Mouse (Mus musculus) C2C12 (cell line): ENCODE measurements at regions not wholly inside any gene's neighbourhood (a gene's known extent, or its start where the extent isn't known, plus 50 kb on each side); places are given as distances from the start of the nearest gene placed in this dataset.
"Not testable (repeated sequence)": the region's sequence is repeated elsewhere in the genome, so short reads cannot be mapped to it uniquely, and the experiment has no call there.

Source experiments
- H3K27me3 ChIP-seq: one replicate; pipeline ENCODE4 v1.6.1; 2011; ENCODE audit not compliant: control insufficient read depth, insufficient read depth, insufficient read length
- H3K36me3 ChIP-seq: one replicate; pipeline ENCODE4 v1.6.1; 2011; ENCODE audit not compliant: control insufficient read depth, insufficient read depth
- H3K4me3 ChIP-seq: one replicate; pipeline ENCODE4 v1.5.1; 2011; ENCODE audit warnings: mild to moderate bottlenecking, control low read depth; ENCODE audit not compliant: poor library complexity, insufficient read depth, severe bottlenecking
- H3K79me2 ChIP-seq: one replicate; pipeline ENCODE4 v1.6.1; 2011; ENCODE audit not compliant: control insufficient read depth, insufficient read depth
- H3K79me3 ChIP-seq: one replicate; pipeline ENCODE4 v1.6.1; 2011; ENCODE audit warnings: low read depth, control low read depth
- H3ac ChIP-seq: one replicate; pipeline ENCODE3; 2011; ENCODE audit warnings: low read depth; ENCODE audit not compliant: control insufficient read depth, insufficient read length
- CEBPB ChIP-seq: IDR thresholded peaks from one replicate; pipeline ENCODE4 v1.6.1; 2011; ENCODE audit warnings: low read depth, mild to moderate bottlenecking, control low read depth, moderate library complexity
- CTCF ChIP-seq: IDR thresholded peaks from one replicate; pipeline ENCODE4 v1.5.1; 2011; ENCODE audit not compliant: control insufficient read depth, insufficient read depth, insufficient read length
- FOSL1 ChIP-seq: IDR thresholded peaks from one replicate; pipeline ENCODE4 v1.8.0; 2011; ENCODE audit warnings: mild to moderate bottlenecking, low read length; ENCODE audit not compliant: poor library complexity, insufficient read depth, severe bottlenecking
- MAX ChIP-seq: IDR thresholded peaks from one replicate; pipeline ENCODE4 v1.6.1; 2011; ENCODE audit warnings: mild to moderate bottlenecking, control low read depth
- MYOD1 ChIP-seq: IDR thresholded peaks from one replicate; pipeline ENCODE4 v1.6.1; 2011; ENCODE audit warnings: low read depth; ENCODE audit not compliant: control insufficient read depth, insufficient read length
- MYOG ChIP-seq: IDR thresholded peaks from one replicate; pipeline ENCODE4 v1.6.1; 2011; ENCODE audit not compliant: control insufficient read depth, insufficient read length; ENCODE audit errors: extremely low read depth
- USF1 ChIP-seq: IDR thresholded peaks from one replicate; pipeline ENCODE4 v1.6.1; 2011; ENCODE audit warnings: low read depth, mild to moderate bottlenecking, control low read depth, moderate library complexity

DNA sequence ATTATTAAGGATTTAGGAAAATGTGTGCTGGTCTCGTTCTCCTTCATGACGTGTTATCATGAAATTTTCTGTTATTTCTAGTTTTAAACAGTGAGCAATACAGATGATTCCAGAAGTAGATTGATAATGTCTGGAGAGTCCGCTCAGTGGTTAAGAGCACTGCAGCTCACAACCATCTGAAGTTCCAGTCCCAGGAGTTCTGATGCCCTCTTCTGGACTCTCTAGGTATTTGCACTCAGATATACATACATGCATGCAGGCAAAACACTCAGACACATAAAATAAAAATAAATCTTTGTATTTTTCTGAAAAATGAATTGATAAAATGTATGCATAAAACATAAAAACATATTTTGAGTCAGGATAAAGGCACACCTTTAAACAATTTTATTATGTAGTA, 570.1 kb upstream of the Chrm3 start:
- no peaks in the 10 kb centered on the region for H3K27me3 ChIP-seq
- no peaks in the 10 kb centered on the region for H3K36me3 ChIP-seq
- no peak overlapping the region for H3K4me3 ChIP-seq
- H3ac ChIP-seq, result no peak overlapping the region
- no peaks in the 10 kb centered on the region for H3K79me3 ChIP-seq
- TF ChIP-seq CTCF (no peak), FOSL1 (no peak), MYOD1 (no peak), MYOG (no peak), USF1 (no peak), CEBPB (no peak), MAX (no peak)
- no peaks in the 10 kb centered on the region for H3K79me2 ChIP-seq

DNA sequence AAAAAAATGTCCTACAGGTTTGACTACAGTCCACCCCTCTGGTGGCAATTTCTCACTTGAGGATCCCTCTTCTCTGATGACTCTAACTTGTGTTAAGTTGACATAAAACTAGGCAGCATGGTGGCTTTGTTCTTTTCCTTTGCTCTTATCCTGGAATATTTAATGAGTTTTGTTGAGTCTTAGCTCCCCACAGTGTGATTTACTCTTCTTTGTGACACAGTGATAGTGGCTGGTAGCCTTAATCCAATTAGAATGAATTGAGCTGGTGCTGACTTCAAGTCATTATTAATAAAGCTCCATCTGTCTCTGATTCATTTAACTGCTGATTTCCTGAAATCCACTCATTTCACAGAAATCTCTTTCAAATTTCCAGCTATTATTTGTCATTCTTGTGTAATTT, 553.7 kb upstream of the Chrm3 start:
- Histone ChIP-seq H3K4me3 (no peak overlapping the region), H3K27me3 (no peaks in the 10 kb centered on the region), H3K79me2 (no peaks in the 10 kb centered on the region), H3ac (no peak overlapping the region), H3K79me3 (no peaks in the 10 kb centered on the region), H3K36me3 (no peaks in the 10 kb centered on the region)
- TF ChIP-seq MYOD1 (no peak), USF1 (no peak), CTCF (no peak), CEBPB (no peak), FOSL1 (no peak), MAX (no peak), MYOG (no peak)

DNA sequence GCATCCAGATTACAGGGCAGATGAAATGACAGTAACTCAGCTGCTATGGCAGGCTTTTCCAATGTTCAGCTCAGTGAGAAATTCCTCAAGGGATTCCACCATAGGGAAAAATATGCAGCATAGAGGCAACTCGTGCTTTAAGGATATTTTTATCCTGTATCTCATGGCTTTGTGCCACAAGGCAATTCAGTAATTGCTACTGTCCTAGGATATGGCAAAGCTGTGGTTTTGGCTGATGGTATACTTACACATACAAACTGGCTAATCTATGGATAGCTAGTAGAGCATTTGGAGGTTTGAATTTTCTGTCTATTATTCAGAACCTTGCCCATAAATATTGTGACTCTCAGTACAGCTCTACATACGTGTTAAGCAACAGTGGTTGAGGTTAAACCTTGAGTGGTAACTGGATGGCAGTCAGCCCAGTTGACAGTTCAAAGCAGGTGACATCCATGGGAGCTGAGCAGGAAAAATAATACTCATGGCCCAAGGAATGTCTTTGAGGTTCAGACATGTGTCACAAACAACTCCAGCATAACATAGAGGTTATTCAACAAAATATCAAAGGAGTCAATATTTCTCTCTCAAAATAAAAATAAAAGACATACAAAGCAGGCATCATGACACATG, 548.6 kb upstream of the Chrm3 start:
- Histone ChIP-seq H3ac (no peak overlapping the region), H3K4me3 (no peak overlapping the region), H3K36me3 (no peaks in the 10 kb centered on the region), H3K79me2 (no peaks in the 10 kb centered on the region), H3K27me3 (no peaks in the 10 kb centered on the region), H3K79me3 (no peaks in the 10 kb centered on the region)
- TF ChIP-seq MAX, result no peak

DNA sequence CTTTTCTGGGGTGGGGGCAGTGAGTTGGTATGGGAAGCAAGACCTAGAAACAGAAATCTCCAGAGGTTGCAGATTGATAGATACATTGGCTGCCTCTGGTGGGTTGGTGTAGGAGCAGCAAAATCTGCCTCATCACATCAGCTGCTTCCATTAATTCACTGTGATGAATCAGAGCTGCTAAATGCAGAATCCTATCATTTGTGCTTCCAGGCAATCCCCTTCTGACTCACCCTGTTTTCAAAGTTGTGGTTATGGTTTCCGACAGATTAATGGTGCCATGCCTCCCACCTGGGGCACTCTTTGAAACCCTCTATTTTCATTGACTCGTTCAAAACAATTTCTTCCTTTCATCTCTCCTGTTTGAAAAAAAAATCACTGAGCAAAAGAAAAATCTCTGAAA, 507.2 kb upstream of the Chrm3 start:
- no peak overlapping the region for H3ac ChIP-seq
- no peaks in the 10 kb centered on the region for H3K36me3 ChIP-seq
- H3K4me3 ChIP-seq, result no peak overlapping the region
- no peaks in the 10 kb centered on the region for H3K79me3 ChIP-seq
- TF ChIP-seq USF1, result no peak
- peak; percentile 17 for TF ChIP-seq FOSL1
- no peaks in the 10 kb centered on the region for H3K79me2 ChIP-seq
- H3K27me3 ChIP-seq, result no peaks in the 10 kb centered on the region

GRCm38 (mm10) chr13:10855947-10856561, 495.4 kb upstream of the Chrm3 start:
- not testable (repeated sequence) for H3K27me3 ChIP-seq, H3K4me3 ChIP-seq, H3K36me3 ChIP-seq, H3ac ChIP-seq, H3K79me3 ChIP-seq, H3K79me2 ChIP-seq

GRCm38 (mm10) chr13:10845212-10845611, 484.6 kb upstream of the Chrm3 start:
- TF ChIP-seq FOSL1 (no peak), MYOD1 (no peak), MYOG (no peak), USF1 (no peak), CTCF (no peak), MAX (no peak), CEBPB (no peak)
- H3K27me3 ChIP-seq, result no peaks in the 10 kb centered on the region
- no peaks in the 10 kb centered on the region for H3K36me3 ChIP-seq
- H3K79me3 ChIP-seq, result no peaks in the 10 kb centered on the region
- no peak overlapping the region for H3K4me3 ChIP-seq
- H3K79me2 ChIP-seq, result no peaks in the 10 kb centered on the region
- H3ac ChIP-seq, result no peak overlapping the region
